Mouse (Mus musculus) midbrain, embryonic 15.5 days (tissue): ENCODE data around the gene Rft1. TPM values are rescaled to one million over a fixed set of nuclear protein-coding genes. Genes with fewer than 3 reads are reported as not detected.
"Not testable (repeated sequence)": the region's sequence is repeated elsewhere in the genome, so short reads cannot be mapped to it uniquely, and the experiment has no call there.

Source experiments
- ATAC-seq: fragments of 200-750 bp; cut with Nextera tagmentation; replicated peaks from 2 replicates; pipeline ENCODE4 v1.8.0; 2017; ENCODE audit warnings: moderate TSS enrichment
- H3K27ac ChIP-seq: fragments of 300-500 bp; sonication (generic); 2 replicates; pipeline ENCODE4 v1.5.1; 2015; ENCODE audit warnings: mild to moderate bottlenecking, inconsistent platforms
- H3K27me3 ChIP-seq: fragments of 300-500 bp; sonication (generic); replicated peaks from 2 replicates; pipeline ENCODE4 v1.6.1; 2015; ENCODE audit warnings: inconsistent platforms
- H3K36me3 ChIP-seq: fragments of 300-500 bp; sonication (generic); replicated peaks from 2 replicates; pipeline ENCODE4 v1.6.1; 2015; ENCODE audit warnings: inconsistent platforms
- H3K4me1 ChIP-seq: fragments of 300-500 bp; sonication (generic); 2 replicates; pipeline ENCODE4 v1.6.1; 2015; ENCODE audit warnings: inconsistent platforms
- H3K4me2 ChIP-seq: fragments of 300-500 bp; sonication (generic); 2 replicates; pipeline ENCODE4 v1.6.1; 2015; ENCODE audit warnings: inconsistent platforms, mild to moderate bottlenecking, moderate library complexity
- H3K4me3 ChIP-seq: fragments of 300-500 bp; sonication (generic); 2 replicates; pipeline ENCODE4 v1.5.1; 2015; ENCODE audit warnings: mild to moderate bottlenecking, inconsistent platforms
- H3K9ac ChIP-seq: fragments of 300-500 bp; sonication (generic); 2 replicates; pipeline ENCODE4 v1.6.1; 2015; ENCODE audit warnings: mild to moderate bottlenecking, inconsistent platforms
- H3K9me3 ChIP-seq: fragments of 300-500 bp; sonication (generic); 2 replicates; pipeline ENCODE4 v1.6.1; 2016; ENCODE audit warnings: inconsistent platforms
- WGBS: fragments of 180-500 bp; shearing (Covaris S2); methylation state at CpG from one replicate; pipeline ENCODE4 v1.1.7; 2015; ENCODE audit warnings: mixed read lengths; 5-methylcytosine and 5-hydroxymethylcytosine counted together
- polyA plus RNA-seq: library from polyadenylated mRNA; unstranded; fragments of >200 nt; fragmentation: Nextera tagmentation; extraction: Ambion mirVana; gene quantifications from 2 replicates; pipeline ENCODE4 v1.2.1, GENCODE M21; 2015

The Rft1 gene
- polyA plus RNA-seq, 1 experiment from 2014 or later = 7.6 TPM

DNA sequence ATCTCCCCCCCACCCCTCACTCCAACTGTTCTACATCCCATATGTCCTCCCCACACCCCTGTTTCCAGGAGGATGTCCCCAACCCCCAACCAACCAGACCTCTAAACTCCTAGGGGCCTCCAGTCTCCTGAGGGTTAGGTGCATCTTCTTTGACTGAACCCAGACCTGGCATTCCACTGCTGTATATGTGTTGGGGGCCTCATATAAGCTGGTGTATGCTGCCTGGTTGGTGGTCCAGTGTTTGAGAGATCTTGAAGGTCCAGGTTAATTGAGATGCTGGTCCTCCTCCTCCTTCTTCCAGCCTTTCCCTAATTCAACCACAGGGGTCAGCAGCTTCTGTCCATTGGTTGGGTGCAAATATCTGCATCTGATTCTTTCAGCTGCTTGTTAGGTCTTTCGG lies 64.5 kb downstream of the Rft1 start:
- not testable (repeated sequence) for H3K36me3 ChIP-seq, ATAC-seq, H3K27ac ChIP-seq, H3K4me2 ChIP-seq, H3K9me3 ChIP-seq, H3K9ac ChIP-seq, H3K4me3 ChIP-seq, H3K27me3 ChIP-seq
- 96% methylated on average over 1 of the region's 1 CpGs for WGBS
- peaks cover 16% of the 10 kb centered on the region for H3K4me1 ChIP-seq

DNA sequence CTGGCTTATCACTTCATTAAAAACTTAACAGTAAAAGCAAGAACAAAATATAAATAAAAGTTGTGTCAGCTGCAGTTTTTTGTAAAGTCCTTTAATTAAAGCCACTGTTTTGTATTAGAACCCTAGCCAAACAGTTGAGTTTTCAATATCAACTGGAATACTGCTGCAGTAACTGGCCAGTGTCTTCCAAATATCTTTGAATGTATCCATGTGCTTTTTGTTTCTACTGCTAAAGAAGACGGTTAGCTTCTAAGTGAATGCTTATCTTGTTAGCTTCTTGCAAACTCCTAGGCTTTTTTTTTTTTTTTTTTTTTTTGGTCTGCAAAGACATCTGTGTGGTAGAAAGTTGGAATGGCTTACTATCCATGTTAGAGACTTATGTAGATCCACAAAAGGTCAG lies 65.4 kb downstream of the Rft1 start:
- no peaks in the 10 kb centered on the region for H3K9me3 ChIP-seq
- H3K36me3 ChIP-seq = no peaks in the 10 kb centered on the region
- no peak for ATAC-seq
- 79% methylated on average over 1 of the region's 1 CpGs for WGBS
- peaks cover 15% of the 10 kb centered on the region for H3K4me1 ChIP-seq
- H3K4me3 ChIP-seq = no peak overlapping the region
- H3K27me3 ChIP-seq = no peaks in the 10 kb centered on the region
- no peak overlapping the region for H3K4me2 ChIP-seq
- H3K9ac ChIP-seq = no peak overlapping the region
- H3K27ac ChIP-seq = no peak overlapping the region

DNA sequence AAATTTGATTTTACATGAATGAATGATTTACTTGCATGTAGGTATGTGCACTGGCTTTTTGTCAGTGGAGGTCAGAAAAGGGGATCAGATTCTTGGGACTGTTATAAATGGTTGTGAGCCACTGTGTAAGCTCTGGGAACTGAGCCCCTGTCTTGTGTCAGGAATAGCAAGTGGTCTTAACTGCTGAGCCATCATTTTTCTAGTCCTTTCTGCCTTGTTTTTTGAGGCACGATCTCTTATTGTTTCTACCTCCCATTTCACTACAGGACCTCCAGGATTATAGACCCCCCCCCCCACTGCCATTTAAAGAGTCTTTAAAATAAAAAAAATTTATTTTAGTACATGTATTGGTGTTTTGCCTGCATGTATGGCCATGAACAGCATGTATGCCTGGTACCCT lies 67.7 kb downstream of the Rft1 start:
- no peaks in the 10 kb centered on the region for H3K36me3 ChIP-seq
- no peak overlapping the region for H3K9ac ChIP-seq
- H3K4me1 ChIP-seq = peaks cover 10% of the 10 kb centered on the region
- H3K27ac ChIP-seq = no peak overlapping the region
- no peaks in the 10 kb centered on the region for H3K27me3 ChIP-seq
- no peak overlapping the region for H3K4me3 ChIP-seq
- 81% methylated on average over 1 of the region's 1 CpGs for WGBS
- H3K4me2 ChIP-seq = no peak overlapping the region
- no peaks in the 10 kb centered on the region for H3K9me3 ChIP-seq
- no peak for ATAC-seq

DNA sequence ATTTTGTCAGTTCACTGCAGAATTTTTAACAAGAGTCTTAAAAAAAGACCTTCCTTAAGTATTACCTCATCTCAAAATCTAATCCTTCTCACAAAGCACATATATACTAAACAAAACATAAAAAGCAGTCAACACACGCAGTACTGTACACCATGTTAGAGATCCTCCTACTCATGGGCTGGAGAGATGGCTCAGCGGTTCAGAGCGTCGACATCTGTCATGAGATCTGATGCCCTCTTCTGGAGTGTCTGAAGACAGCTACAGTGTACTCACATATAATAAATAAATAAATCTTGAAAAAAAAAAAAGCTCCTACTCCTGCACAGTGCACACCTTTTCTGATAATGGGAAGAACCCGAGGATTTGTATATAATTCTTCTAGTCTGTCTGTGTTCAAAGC lies 68.2 kb downstream of the Rft1 start:
- H3K36me3 ChIP-seq = no peaks in the 10 kb centered on the region
- H3K9ac ChIP-seq = no peak overlapping the region
- no peak for ATAC-seq
- no peak overlapping the region for H3K4me3 ChIP-seq
- 88% methylated on average over 5 of the region's 5 CpGs for WGBS
- H3K27me3 ChIP-seq = no peaks in the 10 kb centered on the region
- H3K4me2 ChIP-seq = no peak overlapping the region
- H3K4me1 ChIP-seq = peaks cover 6% of the 10 kb centered on the region
- H3K27ac ChIP-seq = no peak overlapping the region
- H3K9me3 ChIP-seq = no peaks in the 10 kb centered on the region

DNA sequence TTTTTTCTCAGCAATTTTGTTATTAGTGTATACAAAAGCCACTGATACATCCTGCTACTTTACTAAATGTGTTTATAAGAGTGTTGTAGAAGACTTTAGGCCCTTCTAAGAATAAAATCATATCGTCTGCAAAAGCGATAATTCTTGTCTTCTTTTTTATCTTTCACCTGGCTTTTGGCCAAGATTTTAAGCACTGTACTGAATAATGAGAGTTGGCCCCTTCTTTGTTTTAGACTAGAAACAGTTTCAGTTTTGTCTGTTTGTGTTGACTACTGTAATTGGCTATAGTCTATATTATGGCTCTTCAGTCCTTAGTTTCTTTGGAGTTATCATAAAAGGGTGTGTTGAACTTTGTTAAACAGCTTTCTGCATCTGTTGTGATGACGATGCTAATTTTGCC lies 77.7 kb downstream of the Rft1 start:
- 83% methylated on average over 3 of the region's 3 CpGs for WGBS
- ATAC-seq = no peak
- no peak overlapping the region for H3K27ac ChIP-seq
- no peak overlapping the region for H3K4me2 ChIP-seq
- 0 out of 2 replicates have a peak, but pooled peaks cover 2% of the 10 kb centered on the region for H3K4me1 ChIP-seq
- no peaks in the 10 kb centered on the region for H3K27me3 ChIP-seq
- no peaks in the 10 kb centered on the region for H3K36me3 ChIP-seq
- H3K9ac ChIP-seq = no peak overlapping the region
- H3K4me3 ChIP-seq = no peak overlapping the region
- no peaks in the 10 kb centered on the region for H3K9me3 ChIP-seq

DNA sequence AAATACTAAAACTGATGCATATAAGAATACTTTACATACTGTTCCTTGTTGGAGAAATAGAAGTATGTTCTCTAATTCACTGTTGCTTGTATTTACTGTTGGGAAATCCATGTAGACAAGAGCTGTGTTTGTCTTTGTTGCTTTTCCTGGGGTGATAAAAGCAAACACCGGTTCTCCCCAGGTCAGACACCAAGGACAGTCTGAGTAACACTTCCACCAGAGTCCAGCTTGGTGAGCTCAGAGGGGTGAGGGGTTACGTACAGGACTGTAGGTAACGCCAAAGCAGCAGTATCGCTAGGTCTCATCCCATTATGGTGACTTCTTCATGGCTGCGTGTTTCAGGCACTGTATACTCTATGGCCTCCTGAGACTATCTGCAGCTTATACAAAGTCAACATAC lies 80.5 kb downstream of the Rft1 start:
- no peak overlapping the region for H3K27ac ChIP-seq
- H3K4me3 ChIP-seq = no peak overlapping the region
- no peak overlapping the region for H3K9ac ChIP-seq
- 93% methylated on average over 5 of the region's 5 CpGs for WGBS
- no peak for ATAC-seq
- no peaks in the 10 kb centered on the region for H3K9me3 ChIP-seq
- 0 out of 2 replicates have a peak, but pooled peaks cover 2% of the 10 kb centered on the region for H3K4me1 ChIP-seq
- no peaks in the 10 kb centered on the region for H3K27me3 ChIP-seq
- no peaks in the 10 kb centered on the region for H3K36me3 ChIP-seq
- no peak overlapping the region for H3K4me2 ChIP-seq

DNA sequence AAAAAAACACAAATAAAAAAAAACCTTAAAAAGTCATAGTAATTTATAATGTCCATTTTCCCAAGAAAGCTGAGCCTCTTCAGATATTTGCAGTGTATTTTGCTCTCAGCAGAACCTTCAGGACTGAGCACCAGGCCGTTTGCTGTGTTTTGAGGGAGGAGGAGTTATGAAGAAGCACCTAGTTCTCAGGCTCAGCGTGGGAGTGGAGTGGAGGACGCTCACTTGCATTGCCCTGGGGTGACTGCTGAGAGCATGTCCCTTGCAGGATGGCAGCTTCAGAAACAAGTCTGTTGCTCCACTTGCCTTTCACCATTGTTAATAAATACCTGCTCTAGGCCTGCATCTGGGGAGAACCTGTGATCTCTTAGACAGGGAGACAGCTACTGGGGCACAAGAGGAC lies 81.7 kb downstream of the Rft1 start:
- H3K27ac ChIP-seq = no peak overlapping the region
- WGBS = 82% methylated on average over 3 of the region's 3 CpGs
- no peak overlapping the region for H3K9ac ChIP-seq
- ATAC-seq = no peak
- no peak overlapping the region for H3K4me2 ChIP-seq
- no peaks in the 10 kb centered on the region for H3K27me3 ChIP-seq
- H3K4me1 ChIP-seq = 0 out of 2 replicates have a peak, but pooled peaks cover 2% of the 10 kb centered on the region
- H3K36me3 ChIP-seq = no peaks in the 10 kb centered on the region
- H3K4me3 ChIP-seq = no peak overlapping the region
- H3K9me3 ChIP-seq = no peaks in the 10 kb centered on the region

DNA sequence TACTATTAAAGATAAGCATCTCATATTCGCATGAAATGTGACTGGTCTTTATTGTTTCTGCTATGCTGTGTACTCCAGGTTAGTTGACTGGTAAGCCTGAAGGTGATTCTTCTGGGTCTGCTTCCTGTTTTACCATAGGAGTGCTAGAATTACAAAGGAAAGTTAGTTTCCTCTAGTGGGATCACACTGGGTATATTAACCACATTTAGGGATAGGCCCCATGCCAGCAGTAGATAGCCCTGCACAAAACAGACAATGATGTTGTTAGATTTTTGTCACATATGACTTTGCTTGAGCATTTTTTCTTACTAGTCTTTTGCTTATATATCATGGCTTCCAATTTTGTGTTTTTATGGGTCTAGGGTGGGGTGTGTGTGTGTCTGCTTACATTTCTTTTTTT lies 82.3 kb downstream of the Rft1 start:
- no peak overlapping the region for H3K9ac ChIP-seq
- ATAC-seq = no peak
- WGBS = 98% methylated on average over 1 of the region's 1 CpGs
- H3K4me2 ChIP-seq = no peak overlapping the region
- no peak overlapping the region for H3K27ac ChIP-seq
- no peaks in the 10 kb centered on the region for H3K27me3 ChIP-seq
- no peaks in the 10 kb centered on the region for H3K4me1 ChIP-seq
- H3K36me3 ChIP-seq = no peaks in the 10 kb centered on the region
- H3K9me3 ChIP-seq = no peaks in the 10 kb centered on the region
- H3K4me3 ChIP-seq = no peak overlapping the region

Other genes with a start within 250 kb of the Rft1 start
- 17.3 and 19.6 TPM in 2 replicates for gene Dcp1a, start 174.8 kb upstream of the Rft1 start, polyA plus RNA-seq
- gene Cacna1d, start 162.9 kb upstream of the Rft1 start, polyA plus RNA-seq = 10.5 and 12.1 TPM in 2 replicates
- 262 and 279 TPM in 2 replicates for gene Tkt, start 106.0 kb upstream of the Rft1 start, polyA plus RNA-seq
- 14.7 and 19.6 TPM in 2 replicates for gene Prkcd, start 28.1 kb upstream of the Rft1 start, polyA plus RNA-seq
- 19.4 and 21.9 TPM in 2 replicates for gene Sfmbt1, start 60.5 kb downstream of the Rft1 start, polyA plus RNA-seq
- gene Tmem110, start 171.2 kb downstream of the Rft1 start, polyA plus RNA-seq = 21.4 and 22.7 TPM in 2 replicates
- 0.50 and 0.76 TPM in 2 replicates for gene Mustn1, start 224.8 kb downstream of the Rft1 start, polyA plus RNA-seq
- 0.09 TPM in 1 of 2 replicates, not detected in the other for gene Itih4, start 232.1 kb downstream of the Rft1 start, polyA plus RNA-seq